Mouse (Mus musculus) limb, embryonic 14.5 days (tissue): ENCODE measurements around the gene Plekhg6. TPM values are rescaled to one million over a fixed set of nuclear protein-coding genes. Genes with fewer than 3 reads are reported as not detected.

Experiments used
- ATAC-seq: fragments of 200-750 bp; cut with Nextera tagmentation; 2 replicates; pipeline ENCODE4 v1.8.0; 2017; ENCODE audit warnings: low read depth, moderate number of reproducible peaks, moderate TSS enrichment; ENCODE audit not compliant: low FRiP score
- DNase-seq: peaks from one replicate; pipeline ENCODE4 v3.0.0-alpha.2; 2015; ENCODE audit warnings: low spot score
- H3K27ac ChIP-seq: fragments of 300-500 bp; sonication (generic); replicated peaks from 2 replicates; pipeline ENCODE4 v1.5.1; 2014; ENCODE audit warnings: low read depth, mild to moderate bottlenecking, low read length, moderate library complexity, mixed read lengths
- H3K27me3 ChIP-seq: fragments of 300-500 bp; sonication (generic); 2 replicates; pipeline ENCODE4 v1.6.1; 2014; ENCODE audit warnings: low read length, mixed read lengths; ENCODE audit not compliant: control insufficient read depth, insufficient read depth
- H3K36me3 ChIP-seq: fragments of 300-500 bp; sonication (generic); 2 replicates; pipeline ENCODE4 v1.6.1; 2014; ENCODE audit warnings: mild to moderate bottlenecking, low read length, moderate library complexity, mixed read lengths; ENCODE audit not compliant: control insufficient read depth, insufficient read depth
- H3K4me1 ChIP-seq: fragments of 300-500 bp; sonication (generic); 2 replicates; pipeline ENCODE4 v1.6.1; 2014; ENCODE audit warnings: antibody characterized with exemption, low read length, mixed read lengths; ENCODE audit not compliant: control insufficient read depth, insufficient read depth
- H3K4me2 ChIP-seq: fragments of 300-500 bp; sonication (generic); replicated peaks from 2 replicates; pipeline ENCODE4 v1.6.1; 2014; ENCODE audit warnings: low read depth, mild to moderate bottlenecking, low read length, moderate library complexity; ENCODE audit not compliant: severe bottlenecking
- H3K4me3 ChIP-seq: fragments of 300-500 bp; sonication (generic); replicated peaks from 2 replicates; pipeline ENCODE4 v1.5.1; 2014; ENCODE audit warnings: low read length
- H3K9ac ChIP-seq: fragments of 300-500 bp; sonication (generic); 2 replicates; pipeline ENCODE4 v1.6.1; 2014; ENCODE audit warnings: mild to moderate bottlenecking, low read depth, low read length, moderate library complexity; ENCODE audit not compliant: severe bottlenecking
- H3K9me3 ChIP-seq: fragments of 300-500 bp; sonication (generic); 2 replicates; pipeline ENCODE4 v1.6.1; 2016; ENCODE audit warnings: low read length; ENCODE audit not compliant: control insufficient read depth
- POLR2A ChIP-seq: fragments of 200-500 bp; IDR thresholded peaks from 2 replicates; pipeline ENCODE4 v1.8.0; 2012; ENCODE audit warnings: inconsistent platforms, mild to moderate bottlenecking, moderate library complexity, borderline replicate concordance; ENCODE audit not compliant: insufficient read depth, insufficient read length; ENCODE audit errors: extremely low read depth
- WGBS: fragments of 180-500 bp; shearing (Covaris S2); extraction: QIAGEN DNeasy Blood & Tissue Kit; methylation state at CpG from one replicate; pipeline ENCODE4 v1.1.7; 2014; 5-methylcytosine and 5-hydroxymethylcytosine counted together
- polyA plus RNA-seq, 2 experiments: library from polyadenylated mRNA; depleted of rRNA in 1 of 2; stranded (reverse) in 1 of 2; unstranded in 1 of 2; fragments of >200 nt; fragmentation: Nextera tagmentation in 1 of 2; extraction: Ambion mirVana in 1 of 2; gene quantifications; 2 replicates each; pipeline versions ENCODE4 v1.2.1 to v1.2.3; 2012 to 2014

Gene Plekhg6
- polyA plus RNA-seq, 2 experiments: 1.3 to 1.6 TPM

- no peaks in the 10 kb centered on the region for H3K9me3 ChIP-seq
- TF ChIP-seq POLR2A: no peak
- H3K4me3 ChIP-seq: no peak overlapping the region
- H3K9ac ChIP-seq: no peak overlapping the region
- no peak overlapping the region for H3K4me2 ChIP-seq
- H3K4me1 ChIP-seq: peaks cover 8% of the 10 kb centered on the region
- H3K27me3 ChIP-seq: no peaks in the 10 kb centered on the region
- ATAC-seq: no peak
- no peak overlapping the region for H3K27ac ChIP-seq
- DNase-seq: no peak
- no peaks in the 10 kb centered on the region for H3K36me3 ChIP-seq
- 77% methylated on average over 14 of the region's 14 CpGs for WGBS
Measured at GRCm38 (mm10) chr6:125333112-125333899, 47.3 kb downstream of the Plekhg6 start.

- Histone ChIP-seq H3K4me1 (peaks cover 8% of the 10 kb centered on the region), H3K4me3 (peak overlapping the region; percentile 57), H3K9ac (peak overlapping the region; percentile 57), H3K27ac (no peak overlapping the region), H3K9me3 (no peaks in the 10 kb centered on the region), H3K27me3 (no peaks in the 10 kb centered on the region), H3K36me3 (no peaks in the 10 kb centered on the region), H3K4me2 (peak overlapping the region; percentile 87)
- peak; percentile 52; the same call in 1 of the 2 replicates for TF ChIP-seq POLR2A
- ATAC-seq (peak; percentile 83), DNase-seq (peak; percentile 91)
- 2% methylated on average over 39 of the region's 39 CpGs for WGBS
Measured at GRCm38 (mm10) chr6:125330626-125331326, 49.8 kb downstream of the Plekhg6 start.

DNA sequence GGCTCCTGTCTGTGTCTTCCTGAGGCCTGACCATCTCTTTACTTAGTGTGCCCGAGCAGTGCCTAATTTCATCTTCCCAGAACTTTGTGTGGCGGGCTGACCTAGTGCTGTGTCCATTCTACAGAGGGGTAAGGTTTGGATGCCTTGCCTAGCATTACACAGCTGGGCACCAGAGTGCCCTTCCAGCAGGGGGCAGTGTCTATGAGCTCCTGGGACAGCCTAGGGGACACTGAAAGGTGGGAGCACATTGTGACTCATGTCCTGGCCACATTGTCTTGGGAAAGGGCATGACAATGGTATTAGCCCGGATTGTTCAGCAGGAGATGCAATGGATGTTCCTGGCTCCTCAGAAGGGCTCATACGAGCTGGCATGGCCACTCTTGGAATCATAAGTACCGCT, 52.4 kb downstream of the Plekhg6 start:
- Histone ChIP-seq H3K27ac (no peak overlapping the region), H3K4me2 (no peak overlapping the region), H3K9ac (no peak overlapping the region), H3K4me1 (peaks cover 8% of the 10 kb centered on the region), H3K9me3 (no peaks in the 10 kb centered on the region), H3K36me3 (no peaks in the 10 kb centered on the region), H3K4me3 (no peak overlapping the region), H3K27me3 (no peaks in the 10 kb centered on the region)
- DNase-seq: no peak
- no peak for ATAC-seq
- 73% methylated on average over 5 of the region's 5 CpGs for WGBS
- no peak for TF ChIP-seq POLR2A

DNA sequence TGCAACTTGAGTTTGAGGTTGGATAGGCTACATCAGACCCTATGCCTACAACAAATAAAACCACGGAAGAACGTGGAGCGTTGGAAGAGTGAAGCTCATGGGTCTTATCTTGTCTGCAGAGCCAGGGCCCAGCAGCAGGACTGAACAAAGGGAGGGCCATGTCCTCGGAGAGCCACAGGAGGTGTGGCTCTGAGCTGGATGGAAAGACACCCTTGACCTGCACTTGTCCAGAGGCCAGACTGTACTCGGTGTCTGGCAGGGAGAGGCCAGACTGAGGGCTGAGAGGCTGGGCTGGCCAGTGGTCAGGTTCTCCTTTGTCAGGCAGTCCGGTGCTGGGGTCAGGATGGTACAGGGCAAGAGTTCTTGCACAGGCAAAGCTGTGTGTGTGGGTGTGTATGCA, 55.3 kb downstream of the Plekhg6 start:
- H3K9me3 ChIP-seq: no peaks in the 10 kb centered on the region
- H3K4me2 ChIP-seq: no peak overlapping the region
- H3K36me3 ChIP-seq: no peaks in the 10 kb centered on the region
- H3K4me3 ChIP-seq: no peak overlapping the region
- H3K9ac ChIP-seq: no peak overlapping the region
- H3K4me1 ChIP-seq: peaks cover 4% of the 10 kb centered on the region
- peaks cover 27% of the 10 kb centered on the region for H3K27me3 ChIP-seq
- no peak overlapping the region for H3K27ac ChIP-seq
- ATAC-seq (no peak), DNase-seq (no peak)
- TF ChIP-seq POLR2A: no peak
- 80% methylated on average over 6 of the region's 6 CpGs for WGBS

- Histone ChIP-seq H3K27ac (no peak overlapping the region), H3K27me3 (peaks cover 36% of the 10 kb centered on the region), H3K4me2 (no peak overlapping the region), H3K4me1 (no peaks in the 10 kb centered on the region), H3K36me3 (no peaks in the 10 kb centered on the region), H3K9me3 (no peaks in the 10 kb centered on the region), H3K9ac (no peak overlapping the region), H3K4me3 (no peak overlapping the region)
- no peak for DNase-seq
- no peak for TF ChIP-seq POLR2A
- 63% methylated on average over 6 of the region's 6 CpGs for WGBS
- no peak for ATAC-seq
Measured at GRCm38 (mm10) chr6:125323547-125323946, 57.0 kb downstream of the Plekhg6 start.
